Mouse (Mus musculus): ENCODE measurements at regions not wholly inside any gene's neighbourhood (a gene's known extent, or its start where the extent isn't known, plus 50 kb on each side); places are given as distances from the start of the nearest gene placed in this dataset.

DNA sequence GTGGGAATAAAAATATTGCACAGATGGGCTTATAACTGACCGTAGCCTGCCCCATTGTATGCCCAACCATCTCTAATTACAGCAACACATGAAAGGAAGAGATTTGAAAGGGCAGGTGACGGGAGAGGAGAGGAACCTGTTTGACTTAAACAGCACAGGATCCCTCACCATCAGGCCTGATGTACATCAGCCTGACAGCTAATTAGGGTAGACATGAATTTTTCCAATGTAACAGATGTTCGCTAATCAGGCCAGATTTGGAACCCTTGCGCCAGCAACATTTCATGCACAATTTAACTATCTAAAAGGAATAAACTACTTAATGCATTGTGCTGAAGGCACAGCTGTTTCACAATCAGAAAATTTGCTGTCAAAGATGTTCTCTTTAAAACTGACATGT, 120.2 kb upstream of the Sp8 start:
- H3K4me1 ChIP-seq (replicated peaks; ENCODE audit: control insufficient read depth, insufficient read depth, low read length), result no peaks in the 10 kb centered on the region
- H3K36me3 ChIP-seq (ENCODE audit: control insufficient read depth, insufficient read depth, low read length), result no peaks in the 10 kb centered on the region
- no peak overlapping the region for H3K27ac ChIP-seq (ENCODE audit: control insufficient read depth, insufficient read depth, low read length)
- H3K27me3 ChIP-seq (ENCODE audit: control insufficient read depth, insufficient read depth, low read length), result no peaks in the 10 kb centered on the region
- TF ChIP-seq CTCF (IDR thresholded peaks at IDR 0.05; ENCODE audit: borderline replicate concordance, control insufficient read depth, extremely low read depth, insufficient read depth, low read length, poor library complexity) (no peak), POLR2A (IDR thresholded peaks at IDR 0.05; ENCODE audit: control insufficient read depth, extremely low read depth, insufficient read depth, low read length, poor library complexity) (no peak)
- 93% methylated on average over 4 of the region's 4 CpGs for WGBS
- H3K4me3 ChIP-seq (ENCODE audit: control insufficient read depth, insufficient read depth, low read length), result no peak overlapping the region
- DNase-seq, result no peak

DNA sequence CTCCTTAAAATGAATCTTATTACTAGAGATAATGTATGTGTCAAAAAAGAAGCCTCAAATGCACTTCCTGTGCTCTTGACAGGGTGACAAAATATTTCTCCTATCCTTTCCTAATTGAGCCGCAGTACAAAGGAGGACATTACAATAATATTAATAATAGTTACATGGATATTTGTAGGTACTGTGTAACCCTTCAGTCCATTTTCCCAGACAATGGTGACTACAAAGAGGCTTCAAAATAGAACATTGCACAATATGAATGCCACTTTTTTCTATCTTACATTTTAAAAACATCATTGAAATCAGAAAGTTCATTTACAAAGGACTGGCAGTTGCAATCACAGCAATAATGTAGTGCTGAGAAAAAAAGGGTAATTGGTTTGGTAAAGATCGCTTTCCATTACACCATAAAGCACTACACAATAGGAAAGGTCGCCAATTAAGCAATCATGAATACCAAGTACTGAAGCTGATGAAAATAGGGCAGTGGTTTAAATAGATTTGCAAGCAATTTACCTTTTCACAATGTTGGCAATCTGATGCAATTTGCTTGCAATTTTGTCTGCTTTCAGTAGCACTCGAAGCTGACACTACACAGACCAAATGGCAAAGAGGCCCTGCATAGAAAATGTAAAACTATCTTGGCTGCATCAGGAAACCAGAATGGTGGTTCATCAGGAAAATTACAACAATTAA, 126.1 kb upstream of the Sp8 start:
- Histone ChIP-seq H3K4me1 (replicated peaks; ENCODE audit: control insufficient read depth, insufficient read depth, low read length) (no peaks in the 10 kb centered on the region), H3K27ac (ENCODE audit: control insufficient read depth, insufficient read depth, low read length) (no peak overlapping the region), H3K36me3 (ENCODE audit: control insufficient read depth, insufficient read depth, low read length) (no peaks in the 10 kb centered on the region), H3K27me3 (ENCODE audit: control insufficient read depth, insufficient read depth, low read length) (no peaks in the 10 kb centered on the region), H3K4me3 (ENCODE audit: control insufficient read depth, insufficient read depth, low read length) (no peak overlapping the region)
- TF ChIP-seq POLR2A (IDR thresholded peaks at IDR 0.05; ENCODE audit: control insufficient read depth, extremely low read depth, insufficient read depth, low read length, poor library complexity) (no peak), CTCF (IDR thresholded peaks at IDR 0.05; ENCODE audit: borderline replicate concordance, control insufficient read depth, extremely low read depth, insufficient read depth, low read length, poor library complexity) (no peak)
- 96% methylated on average over 4 of the region's 4 CpGs for WGBS
- no peak for DNase-seq

DNA sequence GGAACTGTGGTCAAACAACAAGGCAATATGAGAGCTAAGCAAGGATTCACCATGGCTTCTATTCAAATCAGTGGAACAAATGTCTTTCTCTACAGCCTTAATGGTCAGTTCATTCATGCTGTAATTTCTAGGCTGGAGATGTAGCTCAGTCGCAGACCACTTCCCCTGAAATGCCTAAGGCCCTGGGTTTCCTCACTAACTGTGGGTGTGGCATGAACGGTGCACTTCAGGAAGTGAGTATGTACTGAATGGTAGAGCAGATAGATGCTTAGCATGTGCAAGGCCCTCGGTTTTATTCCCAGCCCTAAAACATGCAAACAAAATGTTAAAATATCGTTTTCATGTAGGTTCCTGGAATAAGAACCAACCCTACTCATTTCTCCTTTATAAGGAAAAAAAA, 129.3 kb upstream of the Sp8 start:
- Histone ChIP-seq H3K27me3 (ENCODE audit: control insufficient read depth, insufficient read depth, low read length) (no peaks in the 10 kb centered on the region), H3K27ac (ENCODE audit: control insufficient read depth, insufficient read depth, low read length) (no peak overlapping the region), H3K4me1 (replicated peaks; ENCODE audit: control insufficient read depth, insufficient read depth, low read length) (no peaks in the 10 kb centered on the region), H3K4me3 (ENCODE audit: control insufficient read depth, insufficient read depth, low read length) (no peak overlapping the region), H3K36me3 (ENCODE audit: control insufficient read depth, insufficient read depth, low read length) (no peaks in the 10 kb centered on the region)
- TF ChIP-seq POLR2A (IDR thresholded peaks at IDR 0.05; ENCODE audit: control insufficient read depth, extremely low read depth, insufficient read depth, low read length, poor library complexity) (no peak), CTCF (IDR thresholded peaks at IDR 0.05; ENCODE audit: borderline replicate concordance, control insufficient read depth, extremely low read depth, insufficient read depth, low read length, poor library complexity) (no peak)
- 58% methylated on average over 4 of the region's 4 CpGs for WGBS
- no peak for DNase-seq

DNA sequence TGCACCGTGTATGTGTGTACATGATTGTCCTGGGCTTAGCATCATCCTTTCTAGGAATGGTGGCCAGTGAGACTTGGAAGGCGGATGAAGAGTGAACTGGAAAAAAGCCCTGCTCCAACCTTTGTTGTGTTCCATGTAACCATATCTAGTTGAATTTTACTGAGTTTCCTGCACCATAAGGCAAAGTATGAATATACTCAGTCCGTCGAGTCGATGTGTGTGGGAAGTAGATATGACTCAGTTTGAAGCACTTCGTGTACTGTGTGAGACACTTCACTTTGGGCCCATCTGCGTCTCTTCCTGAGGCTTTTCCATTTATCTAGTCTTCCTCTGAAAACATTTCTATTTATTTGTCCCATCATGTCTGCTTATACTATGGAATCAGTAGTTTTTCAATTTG, 139.5 kb upstream of the Sp8 start:
- Histone ChIP-seq H3K27ac (ENCODE audit: control insufficient read depth, insufficient read depth, low read length) (no peak overlapping the region), H3K4me3 (ENCODE audit: control insufficient read depth, insufficient read depth, low read length) (no peak overlapping the region), H3K27me3 (ENCODE audit: control insufficient read depth, insufficient read depth, low read length) (no peaks in the 10 kb centered on the region), H3K36me3 (ENCODE audit: control insufficient read depth, insufficient read depth, low read length) (no peaks in the 10 kb centered on the region), H3K4me1 (replicated peaks; ENCODE audit: control insufficient read depth, insufficient read depth, low read length) (no peaks in the 10 kb centered on the region)
- DNase-seq, result no peak
- TF ChIP-seq CTCF (IDR thresholded peaks at IDR 0.05; ENCODE audit: borderline replicate concordance, control insufficient read depth, extremely low read depth, insufficient read depth, low read length, poor library complexity) (no peak), POLR2A (IDR thresholded peaks at IDR 0.05; ENCODE audit: control insufficient read depth, extremely low read depth, insufficient read depth, low read length, poor library complexity) (no peak)
- 92% methylated on average over 7 of the region's 7 CpGs for WGBS

DNA sequence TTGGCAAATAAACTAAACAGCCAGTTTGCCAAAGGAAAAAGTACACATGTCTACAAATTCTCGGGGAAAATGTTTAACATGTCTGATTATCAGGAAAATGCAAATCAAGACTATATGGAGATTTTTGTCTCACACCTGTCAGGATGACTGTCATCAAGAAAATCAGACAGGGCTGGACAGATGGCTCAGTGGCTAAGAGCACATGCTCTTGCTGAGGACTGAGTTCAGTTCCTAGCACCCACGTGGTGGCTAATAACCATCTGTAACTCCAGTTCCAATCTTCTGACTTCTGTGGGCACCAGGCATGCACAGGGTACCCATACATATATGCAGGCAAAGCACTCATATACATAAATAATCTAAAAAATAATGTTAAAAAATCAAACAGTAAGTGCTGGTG, 141.3 kb upstream of the Sp8 start:
- H3K4me1 ChIP-seq (replicated peaks; ENCODE audit: control insufficient read depth, insufficient read depth, low read length), result no peaks in the 10 kb centered on the region
- TF ChIP-seq CTCF (IDR thresholded peaks at IDR 0.05; ENCODE audit: borderline replicate concordance, control insufficient read depth, extremely low read depth, insufficient read depth, low read length, poor library complexity) (no peak), POLR2A (IDR thresholded peaks at IDR 0.05; ENCODE audit: control insufficient read depth, extremely low read depth, insufficient read depth, low read length, poor library complexity) (no peak)
- no peaks in the 10 kb centered on the region for H3K27me3 ChIP-seq (ENCODE audit: control insufficient read depth, insufficient read depth, low read length)
- H3K36me3 ChIP-seq (ENCODE audit: control insufficient read depth, insufficient read depth, low read length), result no peaks in the 10 kb centered on the region
- H3K27ac ChIP-seq (ENCODE audit: control insufficient read depth, insufficient read depth, low read length), result no peak overlapping the region
- H3K4me3 ChIP-seq (ENCODE audit: control insufficient read depth, insufficient read depth, low read length), result no peak overlapping the region
- WGBS, result 90% methylated on average over 2 of the region's 2 CpGs
- DNase-seq, result no peak

DNA sequence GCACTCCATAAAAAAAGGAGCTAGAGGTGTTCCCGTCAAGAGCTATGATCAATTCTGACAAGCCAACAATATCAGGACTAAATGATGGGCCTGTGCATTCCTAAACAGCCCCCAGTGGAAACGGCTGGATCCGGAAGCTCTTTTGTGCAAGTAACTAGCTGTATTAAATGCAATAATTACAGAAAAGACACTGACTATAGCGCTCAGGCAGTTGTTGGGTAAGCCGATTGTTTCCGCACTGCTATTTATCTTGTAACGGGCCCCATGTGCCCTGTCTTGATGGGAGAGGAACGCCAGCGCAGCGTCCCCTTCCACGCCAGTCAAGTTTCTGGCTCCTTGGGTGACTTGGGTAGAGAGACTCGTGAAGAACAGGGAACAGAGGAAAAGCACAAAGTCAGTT, 142.4 kb upstream of the Sp8 start:
- TF ChIP-seq POLR2A (IDR thresholded peaks at IDR 0.05; ENCODE audit: control insufficient read depth, extremely low read depth, insufficient read depth, low read length, poor library complexity) (no peak), CTCF (IDR thresholded peaks at IDR 0.05; ENCODE audit: borderline replicate concordance, control insufficient read depth, extremely low read depth, insufficient read depth, low read length, poor library complexity) (no peak)

More for the DNA sequence above, 142.4 kb upstream of the Sp8 start:
- WGBS, result 75% methylated on average over 12 of the region's 12 CpGs
- no peaks in the 10 kb centered on the region for H3K4me1 ChIP-seq (replicated peaks; ENCODE audit: control insufficient read depth, insufficient read depth, low read length)
- H3K4me3 ChIP-seq (ENCODE audit: control insufficient read depth, insufficient read depth, low read length), result no peak overlapping the region
- no peak overlapping the region for H3K27ac ChIP-seq (ENCODE audit: control insufficient read depth, insufficient read depth, low read length)
- H3K36me3 ChIP-seq (ENCODE audit: control insufficient read depth, insufficient read depth, low read length), result no peaks in the 10 kb centered on the region
- H3K27me3 ChIP-seq (ENCODE audit: control insufficient read depth, insufficient read depth, low read length), result no peaks in the 10 kb centered on the region
- DNase-seq, result no peak
